Mouse (Mus musculus) gastrocnemius, postnatal 14 days (tissue): ENCODE measurements at regions not wholly inside any gene's neighbourhood (a gene's known extent, or its start where the extent isn't known, plus 50 kb on each side); places are given as distances from the start of the nearest gene placed in this dataset.

ENCODE experiments used
- DNase-seq: peaks from one replicate; pipeline ENCODE4 v3.0.0; 2021; ENCODE audit warnings: mixed read lengths
- intact Hi-C: fragments of 180-260 bp; cut with DNase I; formaldehyde crosslinking; loops from one replicate; pipeline ENCODE4 v1.15.1; 2025; ENCODE audit warnings: low total_unique reads

GRCm38 (mm10) chrX:76680890-76681289 lies 78.2 kb upstream of the Cldn34d start:
- intact Hi-C loops: loop anchor here (10.0 kb wide), 1 partner anchor 1034 kb away; no protein-coding TSS in a partner anchor
- DNase-seq: no peak
